Mouse (Mus musculus) bone marrow, adult 2 months (tissue): Measurements from ENCODE around the gene Pea15a.

ENCODE experiments used
- CTCF ChIP-seq: fragments of 200-500 bp; IDR thresholded peaks from 2 replicates; pipeline ENCODE4 v1.5.1; 2011; ENCODE audit warnings: low read length, control low read depth; ENCODE audit not compliant: control insufficient read depth, insufficient read depth
- POLR2A ChIP-seq: fragments of 200-500 bp; IDR thresholded peaks from 2 replicates; pipeline ENCODE4 v1.6.1; 2011; ENCODE audit warnings: low read depth, mild to moderate bottlenecking, control low read depth, low read length, borderline replicate concordance; ENCODE audit not compliant: control insufficient read depth

GRCm38 (mm10) chr1:172205741-172206087, 890 bp downstream of the Pea15a start:
- TF ChIP-seq POLR2A, result no peak
- TF ChIP-seq CTCF, result no peak
